Mouse (Mus musculus): Measurements from ENCODE around the gene Xxylt1.

Xxylt1 gene

GRCm38 (mm10) chr16:30939903-30940302, 141.3 kb downstream of the Xxylt1 start:
- in situ Hi-C loops (cut with MboI; ENCODE audit: low pct_unique_long_range_greater_than_20kb in 1 of 2, low sequenced_read_pairs in 2 of 2, unreplicated experiment in 1 of 2): loop anchor here in 1 of 2 experiments (5.0 to 10.0 kb wide), 2 partner anchors 132 to 345 kb away; partner anchors contain the start of gene Fam43a

GRCm38 (mm10) chr16:30939210-30939609, 142.0 kb downstream of the Xxylt1 start:
- in situ Hi-C loops (cut with MboI; ENCODE audit: low pct_unique_long_range_greater_than_20kb in 1 of 2, low sequenced_read_pairs in 2 of 2, unreplicated experiment in 1 of 2): no loop called here

- in situ Hi-C loops (cut with MboI; ENCODE audit: low pct_unique_long_range_greater_than_20kb in 1 of 2, low sequenced_read_pairs in 2 of 2, unreplicated experiment in 1 of 2): no loop called here
These were observed 142.6 kb downstream of the Xxylt1 start for GRCm38 (mm10) chr16:30938664-30939063.

GRCm38 (mm10) chr16:30937665-30938064, 143.6 kb downstream of the Xxylt1 start:
- in situ Hi-C loops (cut with MboI; ENCODE audit: low pct_unique_long_range_greater_than_20kb in 1 of 2, low sequenced_read_pairs in 2 of 2, unreplicated experiment in 1 of 2): no loop called here

- in situ Hi-C loops (cut with MboI; ENCODE audit: low pct_unique_long_range_greater_than_20kb in 1 of 2, low sequenced_read_pairs in 2 of 2, unreplicated experiment in 1 of 2): no loop called here
These were observed 144.8 kb downstream of the Xxylt1 start for GRCm38 (mm10) chr16:30936471-30936870.

GRCm38 (mm10) chr16:30936012-30936461, 145.2 kb downstream of the Xxylt1 start:
- in situ Hi-C loops (cut with MboI; ENCODE audit: low pct_unique_long_range_greater_than_20kb in 1 of 2, low sequenced_read_pairs in 2 of 2, unreplicated experiment in 1 of 2): no loop called here

GRCm38 (mm10) chr16:30934967-30935690, 146.1 kb downstream of the Xxylt1 start:
- in situ Hi-C loops (cut with MboI; ENCODE audit: low pct_unique_long_range_greater_than_20kb in 1 of 2, low sequenced_read_pairs in 2 of 2, unreplicated experiment in 1 of 2): no loop called here

- in situ Hi-C loops (cut with MboI; ENCODE audit: low pct_unique_long_range_greater_than_20kb in 1 of 2, low sequenced_read_pairs in 2 of 2, unreplicated experiment in 1 of 2): no loop called here
These were observed 146.9 kb downstream of the Xxylt1 start for GRCm38 (mm10) chr16:30934205-30934780.

- in situ Hi-C loops (cut with MboI; ENCODE audit: low pct_unique_long_range_greater_than_20kb in 1 of 2, low sequenced_read_pairs in 2 of 2, unreplicated experiment in 1 of 2): no loop called here
These were observed 147.9 kb downstream of the Xxylt1 start for GRCm38 (mm10) chr16:30933366-30933765.

- in situ Hi-C loops (cut with MboI; ENCODE audit: low pct_unique_long_range_greater_than_20kb in 1 of 2, low sequenced_read_pairs in 2 of 2, unreplicated experiment in 1 of 2): no loop called here
These were observed 148.4 kb downstream of the Xxylt1 start for GRCm38 (mm10) chr16:30932791-30933190.

GRCm38 (mm10) chr16:30932196-30932595, 149.0 kb downstream of the Xxylt1 start:
- in situ Hi-C loops (cut with MboI; ENCODE audit: low pct_unique_long_range_greater_than_20kb in 1 of 2, low sequenced_read_pairs in 2 of 2, unreplicated experiment in 1 of 2): no loop called here

- in situ Hi-C loops (cut with MboI; ENCODE audit: low pct_unique_long_range_greater_than_20kb in 1 of 2, low sequenced_read_pairs in 2 of 2, unreplicated experiment in 1 of 2): no loop called here
These were observed 152.1 kb downstream of the Xxylt1 start for GRCm38 (mm10) chr16:30929165-30929564.

GRCm38 (mm10) chr16:30928076-30928750, 153.0 kb downstream of the Xxylt1 start:
- in situ Hi-C loops (cut with MboI; ENCODE audit: low pct_unique_long_range_greater_than_20kb in 1 of 2, low sequenced_read_pairs in 2 of 2, unreplicated experiment in 1 of 2): no loop called here

GRCm38 (mm10) chr16:30925496-30925895, 155.7 kb downstream of the Xxylt1 start:
- in situ Hi-C loops (cut with MboI; ENCODE audit: low pct_unique_long_range_greater_than_20kb in 1 of 2, low sequenced_read_pairs in 2 of 2, unreplicated experiment in 1 of 2): no loop called here

GRCm38 (mm10) chr16:30923899-30924298, 157.3 kb downstream of the Xxylt1 start:
- in situ Hi-C loops (cut with MboI; ENCODE audit: low pct_unique_long_range_greater_than_20kb in 1 of 2, low sequenced_read_pairs in 2 of 2, unreplicated experiment in 1 of 2): no loop called here

- in situ Hi-C loops (cut with MboI; ENCODE audit: low pct_unique_long_range_greater_than_20kb in 1 of 2, low sequenced_read_pairs in 2 of 2, unreplicated experiment in 1 of 2): no loop called here
These were observed 158.7 kb downstream of the Xxylt1 start for GRCm38 (mm10) chr16:30922548-30922947.

- in situ Hi-C loops (cut with MboI; ENCODE audit: low pct_unique_long_range_greater_than_20kb in 1 of 2, low sequenced_read_pairs in 2 of 2, unreplicated experiment in 1 of 2): no loop called here
These were observed 162.4 kb downstream of the Xxylt1 start for GRCm38 (mm10) chr16:30918866-30919265.

GRCm38 (mm10) chr16:30916931-30917330, 164.3 kb downstream of the Xxylt1 start:
- in situ Hi-C loops (cut with MboI; ENCODE audit: low pct_unique_long_range_greater_than_20kb in 1 of 2, low sequenced_read_pairs in 2 of 2, unreplicated experiment in 1 of 2): no loop called here

- in situ Hi-C loops (cut with MboI; ENCODE audit: low pct_unique_long_range_greater_than_20kb in 1 of 2, low sequenced_read_pairs in 2 of 2, unreplicated experiment in 1 of 2): no loop called here
These were observed 165.5 kb downstream of the Xxylt1 start for GRCm38 (mm10) chr16:30915611-30916220.

Measured in mouse embryonic stem cell (cell line).